Mouse (Mus musculus) kidney, embryonic 16.5 days (tissue): ENCODE data around the gene Cdv3. TPM values are rescaled to one million over a fixed set of nuclear protein-coding genes. Genes with fewer than 3 reads are reported as not detected.

ENCODE experiments used
- ATAC-seq: fragments of 200-750 bp; cut with Nextera tagmentation; 2 replicates; pipeline ENCODE4 v1.8.0; 2017; ENCODE audit warnings: moderate TSS enrichment; ENCODE audit not compliant: low FRiP score, low TSS enrichment
- H3K27ac ChIP-seq: fragments of 300-500 bp; sonication (generic); 2 replicates; pipeline ENCODE4 v1.5.1; 2014; ENCODE audit warnings: low read length
- H3K27me3 ChIP-seq: fragments of 300-500 bp; sonication (generic); 2 replicates; pipeline ENCODE4 v1.6.1; 2014; ENCODE audit warnings: low read length, control low read depth, mixed read lengths; ENCODE audit not compliant: insufficient read depth
- H3K36me3 ChIP-seq: fragments of 300-500 bp; sonication (generic); 2 replicates; pipeline ENCODE4 v1.6.1; 2014; ENCODE audit warnings: low read length, control low read depth, mixed read lengths; ENCODE audit not compliant: insufficient read depth
- H3K4me1 ChIP-seq: fragments of 300-500 bp; sonication (generic); 2 replicates; pipeline ENCODE4 v1.6.1; 2014; ENCODE audit warnings: low read length, control low read depth, mixed read lengths; ENCODE audit not compliant: insufficient read depth
- H3K4me2 ChIP-seq: fragments of 300-500 bp; sonication (generic); replicated peaks from 2 replicates; pipeline ENCODE4 v1.6.1; 2014; ENCODE audit warnings: low read depth, low read length
- H3K4me3 ChIP-seq: fragments of 300-500 bp; sonication (generic); 2 replicates; pipeline ENCODE4 v1.5.1; 2014; ENCODE audit warnings: mild to moderate bottlenecking, low read length
- H3K9ac ChIP-seq: fragments of 300-500 bp; sonication (generic); replicated peaks from 2 replicates; pipeline ENCODE4 v1.6.1; 2014; ENCODE audit warnings: low read length
- H3K9me3 ChIP-seq: fragments of 300-500 bp; sonication (generic); 2 replicates; pipeline ENCODE4 v1.6.1; 2016; ENCODE audit warnings: low read length, control low read depth
- WGBS: fragments of 180-500 bp; shearing (Covaris S2); extraction: QIAGEN DNeasy Blood & Tissue Kit; methylation state at CpG from one replicate; pipeline ENCODE4 v1.1.7; 2014; 5-methylcytosine and 5-hydroxymethylcytosine counted together
- polyA plus RNA-seq: library from polyadenylated mRNA; unstranded; fragments of >200 nt; fragmentation: Nextera tagmentation; extraction: Ambion mirVana; gene quantifications from 2 replicates; pipeline ENCODE4 v1.2.1, GENCODE M21; 2015

Gene Cdv3
- 102 and 106 TPM in 2 replicates for polyA plus RNA-seq

- Histone ChIP-seq H3K4me2 (peak within 1 kb of the TSS; percentile 76), H3K27ac (peak within 1 kb of the TSS; percentile 98), H3K27me3 (no peaks in the 10 kb centered on the region), H3K4me1 (peaks cover 19% of the 10 kb centered on the region), H3K9ac (peak within 1 kb of the TSS; percentile 96), H3K9me3 (no peaks in the 10 kb centered on the region), H3K36me3 (peaks cover 6% of the 10 kb centered on the region; the same call in 1 of the 2 replicates), H3K4me3 (peak within 1 kb of the TSS; percentile 89)
- WGBS, result 2% methylated on average over 67 of the region's 95 CpGs
- peak; percentile 98 for ATAC-seq
Measured at GRCm38 (mm10) chr9:103365290-103366247, at the start of gene Cdv3. Cdv3 (minus strand) TSS chr9:103365840.

- H3K9ac ChIP-seq, result no peak overlapping the region
- no peaks in the 10 kb centered on the region for H3K27me3 ChIP-seq
- no peak overlapping the region for H3K27ac ChIP-seq
- no peak overlapping the region for H3K4me2 ChIP-seq
- no peaks in the 10 kb centered on the region for H3K36me3 ChIP-seq
- no peaks in the 10 kb centered on the region for H3K4me1 ChIP-seq
- no peaks in the 10 kb centered on the region for H3K9me3 ChIP-seq
- no peak for ATAC-seq
- no peak overlapping the region for H3K4me3 ChIP-seq
- 27% methylated on average over 9 of the region's 9 CpGs for WGBS
Measured at GRCm38 (mm10) chr9:103413457-103413856, 47.8 kb upstream of the Cdv3 start.

GRCm38 (mm10) chr9:103409119-103409518, 43.5 kb upstream of the Cdv3 start:
- no peak overlapping the region for H3K4me3 ChIP-seq
- no peak for ATAC-seq
- no peak overlapping the region for H3K27ac ChIP-seq

GRCm38 (mm10) chr9:103408136-103408777, 42.6 kb upstream of the Cdv3 start:
- no peak overlapping the region for H3K4me2 ChIP-seq
- H3K27ac ChIP-seq, result no peak overlapping the region
- H3K9me3 ChIP-seq, result no peaks in the 10 kb centered on the region
- no peak overlapping the region for H3K4me3 ChIP-seq
- no peaks in the 10 kb centered on the region for H3K4me1 ChIP-seq
- WGBS, result 62% methylated on average over 4 of the region's 4 CpGs
- no peak for ATAC-seq
- H3K27me3 ChIP-seq, result no peaks in the 10 kb centered on the region
- H3K36me3 ChIP-seq, result no peaks in the 10 kb centered on the region
- no peak overlapping the region for H3K9ac ChIP-seq

More at GRCm38 (mm10) chr9:103409119-103409518, 43.5 kb upstream of the Cdv3 start:
- Histone ChIP-seq H3K27me3 (no peaks in the 10 kb centered on the region), H3K9me3 (no peaks in the 10 kb centered on the region), H3K4me1 (no peaks in the 10 kb centered on the region), H3K9ac (no peak overlapping the region), H3K4me2 (no peak overlapping the region), H3K36me3 (no peaks in the 10 kb centered on the region)
- 72% methylated on average over 2 of the region's 2 CpGs for WGBS

GRCm38 (mm10) chr9:103403331-103403973, 37.8 kb upstream of the Cdv3 start:
- H3K4me3 ChIP-seq, result no peak overlapping the region
- no peak overlapping the region for H3K9ac ChIP-seq
- no peaks in the 10 kb centered on the region for H3K4me1 ChIP-seq
- H3K9me3 ChIP-seq, result 0 out of 2 replicates have a peak, but pooled peaks cover 6% of the 10 kb centered on the region
- no peak overlapping the region for H3K27ac ChIP-seq
- H3K36me3 ChIP-seq, result no peaks in the 10 kb centered on the region
- no peaks in the 10 kb centered on the region for H3K27me3 ChIP-seq
- WGBS, result 63% methylated on average over 4 of the region's 4 CpGs
- H3K4me2 ChIP-seq, result no peak overlapping the region
- no peak for ATAC-seq

GRCm38 (mm10) chr9:103398509-103399157, 33.0 kb upstream of the Cdv3 start:
- Histone ChIP-seq H3K27ac (no peak overlapping the region), H3K4me2 (no peak overlapping the region), H3K36me3 (no peaks in the 10 kb centered on the region), H3K9ac (no peak overlapping the region), H3K27me3 (no peaks in the 10 kb centered on the region), H3K4me3 (no peak overlapping the region), H3K4me1 (no peaks in the 10 kb centered on the region), H3K9me3 (0 out of 2 replicates have a peak, but pooled peaks cover 8% of the 10 kb centered on the region)
- WGBS, result 34% methylated on average over 21 of the region's 21 CpGs
- ATAC-seq, result no peak

GRCm38 (mm10) chr9:103393256-103393655, 27.6 kb upstream of the Cdv3 start:
- Histone ChIP-seq H3K4me2 (no peak overlapping the region), H3K9me3 (0 out of 2 replicates have a peak, but pooled peaks cover 2% of the 10 kb centered on the region), H3K36me3 (no peaks in the 10 kb centered on the region), H3K27ac (no peak overlapping the region), H3K27me3 (no peaks in the 10 kb centered on the region), H3K4me3 (no peak overlapping the region), H3K9ac (no peak overlapping the region), H3K4me1 (no peaks in the 10 kb centered on the region)
- no peak for ATAC-seq
- 86% methylated on average over 11 of the region's 11 CpGs for WGBS

GRCm38 (mm10) chr9:103391796-103392372, 26.2 kb upstream of the Cdv3 start:
- Histone ChIP-seq H3K9ac (no peak overlapping the region), H3K9me3 (0 out of 2 replicates have a peak, but pooled peaks cover 2% of the 10 kb centered on the region), H3K36me3 (no peaks in the 10 kb centered on the region), H3K4me3 (no peak overlapping the region), H3K27me3 (no peaks in the 10 kb centered on the region), H3K4me2 (no peak overlapping the region), H3K27ac (no peak overlapping the region), H3K4me1 (peaks cover 1% of the 10 kb centered on the region; the same call in 1 of the 2 replicates)
- WGBS, result 66% methylated on average over 6 of the region's 6 CpGs
- no peak for ATAC-seq

- no peaks in the 10 kb centered on the region for H3K27me3 ChIP-seq
- H3K4me3 ChIP-seq, result no peak overlapping the region
- 84% methylated on average over 6 of the region's 6 CpGs for WGBS
- H3K4me2 ChIP-seq, result no peak overlapping the region
- H3K9me3 ChIP-seq, result no peaks in the 10 kb centered on the region
- no peak overlapping the region for H3K9ac ChIP-seq
- no peak for ATAC-seq
- no peak overlapping the region for H3K27ac ChIP-seq
- H3K4me1 ChIP-seq, result peaks cover 7% of the 10 kb centered on the region; the same call in 1 of the 2 replicates
- H3K36me3 ChIP-seq, result no peaks in the 10 kb centered on the region
Measured at GRCm38 (mm10) chr9:103389261-103389660, 23.6 kb upstream of the Cdv3 start.
